Mouse (Mus musculus): Measurements from ENCODE around the gene Arhgef12.

Gene Arhgef12

DNA sequence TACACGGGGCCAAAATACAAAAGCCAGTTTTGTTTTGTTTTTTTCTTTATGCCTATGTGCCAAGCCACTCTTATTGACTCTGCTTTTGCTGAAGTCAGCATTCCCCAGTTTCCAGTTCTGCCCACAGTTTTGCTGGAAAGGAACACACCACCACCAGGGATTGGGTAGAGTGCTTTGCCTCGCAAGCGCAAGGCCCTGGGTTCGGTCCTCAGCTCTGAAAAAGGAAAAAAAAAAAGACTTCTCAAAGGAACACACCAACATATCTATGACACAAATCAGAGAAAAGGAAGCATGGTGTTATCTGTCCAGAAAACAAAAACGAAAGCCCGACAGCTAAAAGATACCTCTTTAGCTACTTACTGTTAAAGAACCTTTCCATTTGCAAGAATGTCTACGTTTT lies 2.1 kb upstream of the Arhgef12 start:
- DNase-seq (ENCODE audit: low read depth, low spot score) = no peak

DNA sequence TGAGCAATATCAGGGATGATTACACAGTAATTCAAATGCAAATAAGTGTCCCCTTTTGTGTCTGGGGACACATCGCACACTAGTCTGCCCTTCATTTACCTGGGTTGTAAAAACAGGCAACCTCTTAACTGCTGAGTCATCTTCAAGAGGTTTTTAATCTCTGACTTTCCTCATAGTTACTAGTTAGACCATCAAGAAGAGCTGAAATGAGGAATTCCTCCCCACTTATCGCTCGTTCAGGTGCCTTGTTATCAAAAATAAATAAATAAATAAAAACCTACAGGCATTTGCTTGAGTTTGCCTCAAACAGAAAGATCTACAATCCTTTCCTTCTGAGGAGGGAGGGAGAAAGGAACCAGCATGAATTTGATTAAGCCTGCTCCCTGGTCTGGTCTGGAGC lies 1.7 kb upstream of the Arhgef12 start:
- DNase-seq (ENCODE audit: low read depth, low spot score) = no peak

DNA sequence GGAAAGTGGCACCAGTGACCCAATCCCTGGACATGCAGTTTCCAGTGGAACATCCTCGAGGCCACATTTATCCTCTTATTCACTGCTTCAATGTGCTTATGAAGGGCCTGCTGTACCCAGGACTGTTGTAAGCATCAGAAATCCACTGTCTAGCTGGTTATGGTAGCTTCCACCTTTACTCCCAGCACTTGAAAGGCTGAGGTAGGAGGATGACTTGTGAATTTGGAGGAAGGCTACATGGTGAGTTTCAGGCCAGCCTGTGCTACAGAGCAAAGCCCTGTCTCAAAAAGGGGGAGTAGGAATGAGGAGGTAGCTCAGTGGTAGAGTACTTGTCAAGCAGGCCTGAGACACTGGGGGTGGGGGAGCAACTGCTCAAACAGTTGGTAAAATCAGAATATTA lies 1.0 kb upstream of the Arhgef12 start:
- DNase-seq (ENCODE audit: low read depth, low spot score) = no peak

- DNase-seq (ENCODE audit: low read depth, low spot score) = no peak
Measured at GRCm38 (mm10) chr9:43107555-43107954, 516 bp upstream of the Arhgef12 start.

GRCm38 (mm10) chr9:43106426-43107186 lies 433 bp downstream of the Arhgef12 start:
- DNase-seq (ENCODE audit: low read depth, low spot score) = no peak

DNA sequence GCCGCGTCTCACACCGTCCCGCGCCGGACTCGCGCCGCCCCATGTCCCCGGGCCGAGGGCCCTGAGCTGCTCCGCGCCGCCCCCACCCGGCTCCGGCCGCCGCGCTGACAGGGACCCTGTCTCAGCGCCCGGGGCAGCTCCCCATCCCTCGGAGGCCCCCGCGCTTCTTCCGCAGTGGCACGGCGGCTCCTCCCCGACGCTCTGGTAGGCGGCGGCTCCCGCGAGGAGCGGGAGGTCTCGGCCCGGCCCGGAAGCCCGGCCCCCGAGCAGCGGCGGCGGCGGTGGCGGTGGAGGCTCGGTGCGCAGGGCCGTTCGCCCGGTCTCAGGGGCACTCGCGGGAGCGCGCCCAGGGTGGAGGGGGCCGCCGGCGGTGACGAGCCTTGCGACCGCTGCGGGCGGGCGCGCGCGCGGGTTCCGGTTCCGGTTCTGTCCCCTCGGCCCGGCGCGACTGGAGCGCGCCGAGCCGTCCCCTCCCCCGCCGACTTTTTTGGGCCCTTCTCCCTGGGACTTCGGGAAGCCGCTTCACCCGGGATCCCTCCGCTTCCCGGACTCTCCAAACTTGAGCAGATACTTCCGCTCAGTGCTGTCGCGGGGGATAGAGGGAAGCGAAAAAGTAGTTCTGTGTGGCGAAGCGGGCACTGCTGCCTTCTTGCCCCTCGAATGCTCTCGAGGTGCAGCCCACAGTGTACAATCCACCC lies 1.2 kb downstream of the Arhgef12 start:
- peak; percentile 69 for DNase-seq (ENCODE audit: low read depth, low spot score)

GRCm38 (mm10) chr9:43104873-43105663 lies 2.0 kb downstream of the Arhgef12 start:
- DNase-seq (ENCODE audit: low read depth, low spot score) = no peak

- DNase-seq (ENCODE audit: low read depth, low spot score) = no peak
Measured at GRCm38 (mm10) chr9:43104526-43104872, 2.5 kb downstream of the Arhgef12 start.

- no peak for DNase-seq (ENCODE audit: low read depth, low spot score)
Measured at GRCm38 (mm10) chr9:43103675-43104299, 3.3 kb downstream of the Arhgef12 start.

DNA sequence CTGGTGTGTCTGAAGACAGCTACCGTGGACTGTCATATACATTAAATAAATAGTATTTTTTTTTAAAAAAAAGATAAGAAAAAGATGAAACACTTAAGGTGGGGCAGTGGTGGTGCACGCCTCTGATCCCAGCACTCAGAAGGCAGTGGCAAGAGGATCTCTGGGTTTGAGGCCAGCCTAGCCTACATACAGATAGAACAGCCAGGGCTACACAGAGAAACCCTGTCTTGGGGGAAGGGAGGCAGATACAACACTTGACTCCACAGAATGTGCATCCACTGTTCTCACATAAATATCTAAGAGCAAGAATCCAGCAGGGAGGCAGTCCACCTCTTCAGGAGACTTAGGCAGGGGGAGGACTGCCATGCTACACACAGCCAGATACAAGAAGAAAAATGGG lies 4.1 kb downstream of the Arhgef12 start:
- no peak for DNase-seq (ENCODE audit: low read depth, low spot score)

- DNase-seq (ENCODE audit: low read depth, low spot score) = no peak
Measured at GRCm38 (mm10) chr9:43101936-43102595, 5.0 kb downstream of the Arhgef12 start.

GRCm38 (mm10) chr9:43098922-43099321 lies 8.1 kb downstream of the Arhgef12 start:
- no peak for DNase-seq (ENCODE audit: low read depth, low spot score)

- DNase-seq (ENCODE audit: low read depth, low spot score) = no peak
Measured at GRCm38 (mm10) chr9:43097801-43098557, 9.1 kb downstream of the Arhgef12 start.

- DNase-seq (ENCODE audit: low read depth, low spot score) = no peak
Measured at GRCm38 (mm10) chr9:43096337-43096736, 10.7 kb downstream of the Arhgef12 start.

GRCm38 (mm10) chr9:43094828-43095227 lies 12.2 kb downstream of the Arhgef12 start:
- DNase-seq (ENCODE audit: low read depth, low spot score) = no peak

DNA sequence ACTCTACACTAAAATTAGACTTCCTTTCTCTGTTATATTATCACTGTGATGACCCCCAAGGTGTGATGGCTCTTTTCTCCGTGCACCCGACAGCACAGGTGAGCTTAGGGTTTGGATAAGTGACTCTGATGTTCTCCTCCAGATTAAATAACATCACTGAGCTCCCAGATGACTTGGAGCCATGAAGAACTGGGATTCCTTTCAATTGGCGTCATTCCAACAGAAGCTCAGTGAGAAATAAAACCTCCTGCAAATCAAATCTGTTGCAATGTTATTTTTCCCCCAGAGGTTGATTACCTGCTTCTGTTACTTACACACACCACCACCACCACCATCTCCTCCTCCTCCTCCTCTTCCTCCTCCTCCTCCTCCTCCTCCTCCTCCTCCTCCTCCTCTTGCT lies 13.2 kb downstream of the Arhgef12 start:
- DNase-seq (ENCODE audit: low read depth, low spot score) = no peak

- DNase-seq (ENCODE audit: low read depth, low spot score) = no peak
Measured at GRCm38 (mm10) chr9:43085686-43086285, 21.3 kb downstream of the Arhgef12 start.

- DNase-seq (ENCODE audit: low read depth, low spot score) = no peak
Measured at GRCm38 (mm10) chr9:43084496-43085362, 22.3 kb downstream of the Arhgef12 start.

GRCm38 (mm10) chr9:43083441-43084055 lies 23.5 kb downstream of the Arhgef12 start:
- no peak for DNase-seq (ENCODE audit: low read depth, low spot score)

Measured in retina, adult 2 months (tissue).